Mouse (Mus musculus) lung, adult 2 months (tissue): ENCODE results near the gene Maff. TPM values are rescaled to one million over a fixed set of nuclear protein-coding genes. Genes with fewer than 3 reads are reported as not detected.

Source experiments
- DNase-seq: peaks from one replicate; pipeline ENCODE4 v3.0.0; 2022
- H3K4me1 ChIP-seq: fragments of 200-500 bp; 2 replicates; pipeline ENCODE4 v1.6.1; 2011; ENCODE audit warnings: low read length; ENCODE audit not compliant: control insufficient read depth, insufficient read depth
- H3K4me3 ChIP-seq: fragments of 200-500 bp; replicated peaks from 2 replicates; pipeline ENCODE3; 2011; ENCODE audit warnings: low read depth, mild to moderate bottlenecking, control low read depth, low read length; ENCODE audit errors: extremely low read depth
- CTCF ChIP-seq: fragments of 200-500 bp; IDR thresholded peaks from 2 replicates; pipeline ENCODE4 v1.5.1; 2011; ENCODE audit warnings: mild to moderate bottlenecking, low read length, control low read depth; ENCODE audit not compliant: insufficient read depth
- POLR2A ChIP-seq: fragments of 200-500 bp; IDR thresholded peaks from 2 replicates; pipeline ENCODE4 v1.6.1; 2011; ENCODE audit warnings: low read depth, mild to moderate bottlenecking, control low read depth, low read length, borderline replicate concordance; ENCODE audit errors: extremely low read depth
- WGBS: fragments of 180-500 bp; shearing (Covaris S2); methylation state at CpG from one replicate; pipeline ENCODE4 v1.1.7; 2018; 5-methylcytosine and 5-hydroxymethylcytosine counted together
- polyA plus RNA-seq: library from polyadenylated mRNA; depleted of rRNA; stranded (reverse); fragments of >200 nt; gene quantifications from 2 replicates; pipeline ENCODE4 v1.2.3, GENCODE M21; 2012

Gene Maff
- polyA plus RNA-seq, 1 experiment, result 12.1 TPM

- WGBS, result 1% methylated on average over 42 of the region's 46 CpGs
- Histone ChIP-seq H3K4me3 (peak overlapping the region; percentile 72), H3K4me1 (peaks cover 17% of the 10 kb centered on the region)
- TF ChIP-seq CTCF (0 out of 2 replicates have a peak, but pooled peaks have one; percentile 20), POLR2A (peak; percentile 70; the same call in 1 of the 2 replicates)
- DNase-seq, result peak; percentile 77
Measured at GRCm38 (mm10) chr15:79347845-79348506, 1.6 kb downstream of the Maff start.

GRCm38 (mm10) chr15:79348651-79349050 lies 2.2 kb downstream of the Maff start:
- no peak for DNase-seq
- Histone ChIP-seq H3K4me1 (peaks cover 17% of the 10 kb centered on the region), H3K4me3 (peak overlapping the region; percentile 72)
- TF ChIP-seq CTCF (no peak), POLR2A (no peak)
- WGBS, result 51% methylated on average over 8 of the region's 8 CpGs

- no peak for DNase-seq
- WGBS, result 85% methylated on average over 4 of the region's 4 CpGs
Measured at GRCm38 (mm10) chr15:79350866-79351265, 4.4 kb downstream of the Maff start.

DNA sequence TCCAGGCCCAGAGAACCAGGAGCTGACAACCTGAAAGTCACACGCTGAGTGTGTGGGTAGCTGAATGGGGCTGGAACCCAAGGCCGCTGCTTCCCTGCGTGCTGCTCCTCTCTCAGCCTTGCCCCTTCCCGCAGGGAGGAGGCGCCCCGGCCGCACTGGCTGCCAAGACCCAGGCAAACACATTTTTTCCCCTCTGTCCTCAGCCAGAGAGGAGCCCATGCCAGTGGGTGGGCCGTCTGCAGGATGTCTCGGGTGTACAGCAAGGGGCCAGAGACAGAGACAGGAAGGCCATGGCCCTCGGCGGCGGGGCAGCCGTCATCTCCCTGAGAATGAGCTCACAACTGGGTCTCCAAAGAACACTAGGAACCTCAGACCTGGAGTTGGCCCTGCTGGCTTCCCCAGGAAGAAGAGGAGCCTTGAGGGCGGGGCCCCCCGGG lies 4.9 kb downstream of the Maff start:
- no peak overlapping the region for H3K4me3 ChIP-seq

More at GRCm38 (mm10) chr15:79350866-79351265, 4.4 kb downstream of the Maff start:
- Histone ChIP-seq H3K4me1 (peaks cover 17% of the 10 kb centered on the region), H3K4me3 (no peak overlapping the region)
- no peak for TF ChIP-seq POLR2A
- no peak for TF ChIP-seq CTCF

DNA sequence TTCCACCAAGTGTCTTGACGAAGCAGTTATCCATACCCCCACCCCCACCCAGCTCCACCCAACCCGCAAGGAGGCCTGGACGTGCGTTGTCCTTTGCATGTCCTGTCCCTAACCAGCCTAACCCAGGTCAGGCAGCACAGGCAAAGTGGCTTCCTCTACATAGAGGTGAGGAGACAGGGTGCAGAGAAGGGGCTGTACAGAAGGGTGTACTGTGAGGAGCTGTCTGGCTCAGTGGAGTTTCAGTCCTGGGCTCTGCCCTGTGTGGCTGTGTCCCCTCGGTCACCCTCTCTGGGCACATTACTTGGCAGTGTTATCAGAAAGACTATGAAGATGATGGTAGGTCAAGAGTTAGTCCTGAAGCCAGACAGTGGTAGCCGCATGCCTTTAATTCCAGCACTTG lies 6.1 kb downstream of the Maff start:
- H3K4me1 ChIP-seq, result peaks cover 25% of the 10 kb centered on the region
- peak; percentile 4 for DNase-seq
- no peak for TF ChIP-seq POLR2A
- no peak for TF ChIP-seq CTCF
- WGBS, result 77% methylated on average over 6 of the region's 6 CpGs
- H3K4me3 ChIP-seq, result no peak overlapping the region

More for the DNA sequence above, 4.9 kb downstream of the Maff start:
- WGBS, result 15% methylated on average over 15 of the region's 15 CpGs
- peak; percentile 54 for DNase-seq
- peaks cover 18% of the 10 kb centered on the region for H3K4me1 ChIP-seq
- TF ChIP-seq CTCF (no peak), POLR2A (0 out of 2 replicates have a peak, but pooled peaks have one; percentile 24)

GRCm38 (mm10) chr15:79353690-79354305 lies 7.4 kb downstream of the Maff start:
- WGBS, result 87% methylated on average over 5 of the region's 5 CpGs
- peaks cover 26% of the 10 kb centered on the region for H3K4me1 ChIP-seq
- no peak overlapping the region for H3K4me3 ChIP-seq
- TF ChIP-seq POLR2A (no peak), CTCF (no peak)
- DNase-seq, result no peak

GRCm38 (mm10) chr15:79354619-79355018 lies 8.2 kb downstream of the Maff start:
- Histone ChIP-seq H3K4me3 (no peak overlapping the region), H3K4me1 (peaks cover 26% of the 10 kb centered on the region)
- WGBS, result 68% methylated on average over 4 of the region's 4 CpGs
- no peak for TF ChIP-seq POLR2A
- DNase-seq, result no peak

- TF ChIP-seq CTCF (no peak), POLR2A (no peak)
- 77% methylated on average over 8 of the region's 8 CpGs for WGBS
- Histone ChIP-seq H3K4me1 (peaks cover 26% of the 10 kb centered on the region), H3K4me3 (no peak overlapping the region)
- DNase-seq, result peak; percentile 8
Measured at GRCm38 (mm10) chr15:79356481-79356880, 10.1 kb downstream of the Maff start.

- H3K4me3 ChIP-seq, result peak overlapping the region; percentile 62
- H3K4me1 ChIP-seq, result peaks cover 20% of the 10 kb centered on the region
- DNase-seq, result peak; percentile 75
- WGBS, result 1% methylated on average over 77 of the region's 77 CpGs
- TF ChIP-seq POLR2A, result peak; percentile 73; the same call in 1 of the 2 replicates
- TF ChIP-seq CTCF, result no peak
Measured at GRCm38 (mm10) chr15:79357036-79357911, 10.9 kb downstream of the Maff start.
